Mouse (Mus musculus): ENCODE data around the gene Ahcyl1.
"Not testable (repeated sequence)": the region's sequence is repeated elsewhere in the genome, so short reads cannot be mapped to it uniquely, and the experiment has no call there.

The Ahcyl1 gene

DNA sequence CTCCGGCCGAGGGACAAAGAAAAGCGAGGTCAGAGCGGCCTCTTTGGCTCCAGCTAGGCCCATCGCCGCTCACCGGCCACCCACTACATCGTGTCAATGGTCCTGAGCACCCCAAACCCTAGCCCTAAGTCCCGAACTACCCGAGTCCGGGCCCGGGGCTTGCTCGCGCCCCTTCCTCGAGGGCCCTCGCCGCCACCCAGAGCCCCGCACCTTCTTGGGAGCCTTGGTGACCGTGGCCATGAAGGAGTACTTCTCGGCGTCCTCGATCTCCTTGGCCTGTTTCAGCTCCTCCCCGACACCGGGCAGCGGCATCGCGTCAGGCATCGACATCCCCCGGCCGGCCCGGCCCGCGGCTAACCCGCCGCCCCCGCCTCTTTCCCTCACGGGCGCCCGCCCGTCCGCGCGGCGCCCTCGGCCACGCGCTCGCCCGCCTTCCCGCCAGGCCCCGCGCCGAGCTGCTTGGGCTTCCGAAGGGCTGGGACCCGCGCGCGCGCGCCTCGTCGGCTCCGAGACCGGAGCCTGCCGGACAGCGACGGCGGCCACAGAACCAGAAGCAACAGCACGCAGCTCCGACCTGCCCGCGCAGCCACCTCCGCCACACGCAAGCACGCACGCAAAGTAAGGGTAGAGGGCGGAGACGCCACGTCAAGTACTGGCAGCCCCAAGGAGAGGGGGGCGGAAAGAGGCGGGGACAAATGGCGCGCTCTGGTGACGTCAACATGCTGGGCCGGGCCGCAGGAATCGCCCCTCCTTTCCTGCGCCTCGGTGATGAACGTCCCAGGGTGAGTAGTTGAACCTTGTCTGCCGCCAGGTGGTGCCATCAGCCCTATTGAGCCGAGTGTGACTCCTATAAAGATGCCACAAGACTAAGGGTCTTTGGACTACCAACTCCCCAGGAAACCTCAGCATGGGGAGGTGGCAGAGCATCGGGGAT is at the start of gene Ahcyl1:
Gene Ahcyl1, minus strand, starts transcription at position 613 of the 934 bp plus-strand sequence.
- peak; percentile 99 for DNase-seq

DNA sequence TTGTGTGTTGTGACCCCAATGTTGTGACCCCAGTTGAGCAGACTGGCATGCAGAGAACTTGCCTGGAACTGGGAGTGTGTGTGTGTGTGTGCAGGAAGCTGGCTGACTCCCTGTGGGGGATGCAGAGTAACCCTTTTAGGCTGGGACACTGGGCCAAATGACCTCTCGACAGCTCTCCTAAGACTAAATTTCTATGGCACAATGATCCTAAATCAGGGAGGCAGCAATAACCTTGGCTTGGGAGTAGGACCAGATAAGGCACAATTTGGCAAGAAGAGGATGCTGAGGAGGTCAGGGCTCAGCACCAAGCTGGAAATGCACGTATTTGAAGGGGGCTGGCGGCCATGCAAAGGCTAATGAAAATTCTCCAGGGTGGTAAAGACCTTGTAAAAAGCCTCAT is 49.7 kb upstream of the Ahcyl1 start:
- DNase-seq: no peak

DNA sequence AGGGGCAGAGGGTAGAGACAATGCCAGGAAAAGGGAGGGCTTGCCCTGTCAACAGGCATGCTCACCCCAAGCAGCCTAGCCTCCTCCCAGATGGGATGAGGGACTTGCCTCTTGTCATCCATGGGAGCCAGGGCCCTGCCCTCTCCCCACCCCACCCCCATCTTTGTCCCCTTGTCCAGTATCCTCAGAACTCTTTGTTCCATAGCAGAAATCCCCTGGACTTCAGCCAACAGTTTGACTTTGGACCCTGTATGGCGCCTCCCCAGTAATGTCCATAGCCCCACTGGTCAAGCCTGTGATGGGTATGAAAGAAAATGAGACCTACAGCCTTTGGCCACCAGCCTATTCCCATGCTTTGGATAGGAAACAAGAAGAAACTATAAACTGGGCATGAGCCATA is 47.3 kb upstream of the Ahcyl1 start:
- no peak for DNase-seq

DNA sequence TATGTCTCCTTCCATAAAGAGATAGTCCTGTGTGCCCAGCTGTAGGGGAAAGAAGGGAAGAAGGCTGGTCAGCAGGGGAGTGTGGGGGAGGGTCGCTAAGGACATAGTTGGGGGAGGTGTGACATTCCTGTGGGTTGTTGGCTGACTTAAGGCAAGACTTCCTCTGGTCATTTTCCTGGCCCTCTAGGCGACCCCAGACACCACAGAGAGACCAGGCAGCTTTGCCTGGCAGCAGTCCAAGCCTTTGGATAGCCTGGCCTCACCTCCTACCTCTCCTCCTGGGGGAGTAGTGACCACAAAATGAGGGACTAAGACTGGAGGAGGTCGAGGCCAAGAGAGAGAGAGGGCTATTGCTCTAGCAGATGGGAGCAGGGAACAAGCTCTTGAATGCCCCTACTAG is 46.7 kb upstream of the Ahcyl1 start:
- DNase-seq: no peak

DNA sequence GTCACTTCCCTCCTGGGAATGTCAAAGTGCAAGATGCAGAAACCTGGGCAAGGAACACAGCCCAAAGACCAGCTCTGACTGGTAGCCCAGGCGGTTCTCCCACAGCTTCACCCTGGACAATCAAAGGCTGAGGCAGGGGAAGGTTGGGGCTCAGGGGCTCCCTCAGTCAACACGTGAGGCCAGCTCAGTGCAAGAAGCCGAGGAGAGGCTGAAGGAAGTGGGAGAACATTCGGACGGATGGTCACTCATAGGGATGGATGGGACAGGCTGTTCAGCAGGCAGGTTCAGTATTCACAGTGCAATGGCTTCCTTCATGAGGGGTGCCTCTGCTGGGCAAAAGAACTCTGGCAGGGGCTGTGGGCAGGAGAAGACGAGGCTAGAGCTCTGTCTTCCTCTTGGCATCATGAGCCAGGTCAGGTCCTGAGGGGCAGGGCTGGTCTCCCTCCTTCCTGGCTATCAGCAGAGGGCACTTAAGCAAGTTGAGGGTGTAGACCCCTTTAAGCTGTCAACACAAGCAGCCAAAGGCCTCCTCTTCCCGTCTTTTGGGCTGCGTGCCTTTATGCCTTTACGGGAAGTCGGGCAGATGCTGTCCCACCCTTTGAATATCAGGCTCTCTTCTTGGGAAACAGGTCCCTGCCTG is 45.8 kb upstream of the Ahcyl1 start:
- DNase-seq: no peak

DNA sequence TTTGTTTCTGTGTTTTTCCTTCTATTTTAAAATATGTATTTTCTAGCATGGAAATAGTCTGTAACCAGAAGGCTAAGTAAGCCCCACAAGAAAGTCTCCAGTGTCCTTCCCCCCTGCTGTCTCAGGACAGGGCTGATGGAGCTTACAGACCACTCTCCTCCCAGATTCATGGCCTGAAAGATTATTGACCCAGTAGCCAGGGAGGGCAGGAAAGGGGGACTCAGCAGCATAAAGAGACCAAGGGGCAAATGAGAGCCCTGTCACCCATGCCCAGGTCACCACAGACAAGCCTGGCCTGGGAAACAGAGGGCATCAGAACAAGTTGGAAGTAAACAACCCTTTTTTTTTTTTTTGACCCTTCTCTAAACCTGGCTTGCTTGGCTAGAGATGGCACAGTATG is 45.0 kb upstream of the Ahcyl1 start:
- no peak for DNase-seq

DNA sequence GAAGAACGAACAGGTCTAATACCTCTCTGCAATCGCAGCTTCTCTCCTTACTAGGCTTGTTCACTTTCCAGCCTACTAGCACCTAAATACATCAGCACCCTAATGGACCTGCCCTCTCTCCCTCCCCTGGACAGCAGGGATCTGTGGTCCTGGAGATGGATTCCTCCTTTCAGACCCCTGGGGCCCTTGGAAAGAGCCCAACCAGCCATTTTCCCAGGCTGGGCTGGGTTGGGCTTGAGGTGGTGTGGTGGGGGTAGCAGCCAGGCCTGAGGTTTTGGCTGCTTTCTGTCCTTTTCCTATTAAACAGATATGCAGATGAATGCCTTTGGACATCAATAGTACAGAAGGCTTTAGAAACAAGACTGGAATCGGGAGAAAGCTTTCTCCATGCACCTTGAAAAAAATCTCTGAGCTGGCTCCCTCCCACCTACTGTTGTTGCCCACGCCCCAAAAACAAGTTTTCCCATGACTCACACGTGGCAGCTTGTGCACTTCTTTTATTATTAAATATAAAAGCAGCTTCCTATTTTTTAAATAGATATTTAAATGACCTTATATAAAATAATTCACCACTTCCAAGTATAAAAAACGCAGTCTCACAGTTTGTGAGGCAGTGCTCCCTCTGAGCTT is 44.3 kb upstream of the Ahcyl1 start:
- DNase-seq: no peak

DNA sequence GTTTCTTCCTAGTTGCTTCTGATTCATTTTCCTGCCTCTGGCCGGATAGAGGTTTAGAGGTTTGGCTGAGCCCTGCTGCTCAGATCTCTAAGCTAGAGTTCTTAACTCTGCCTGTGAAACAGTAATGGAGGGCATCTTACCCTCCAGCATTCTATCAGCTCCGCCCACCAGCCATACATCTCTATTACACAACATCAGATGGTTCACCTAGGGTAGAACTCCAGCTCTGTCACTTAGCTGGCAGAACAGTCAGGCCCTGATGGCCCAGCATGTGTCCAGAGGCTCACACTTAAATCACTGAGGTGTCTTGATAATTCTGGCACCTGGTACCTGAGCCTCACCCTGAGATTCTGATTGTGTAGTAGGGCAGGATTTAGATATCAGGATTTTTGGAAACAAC is 43.6 kb upstream of the Ahcyl1 start:
- DNase-seq: no peak

DNA sequence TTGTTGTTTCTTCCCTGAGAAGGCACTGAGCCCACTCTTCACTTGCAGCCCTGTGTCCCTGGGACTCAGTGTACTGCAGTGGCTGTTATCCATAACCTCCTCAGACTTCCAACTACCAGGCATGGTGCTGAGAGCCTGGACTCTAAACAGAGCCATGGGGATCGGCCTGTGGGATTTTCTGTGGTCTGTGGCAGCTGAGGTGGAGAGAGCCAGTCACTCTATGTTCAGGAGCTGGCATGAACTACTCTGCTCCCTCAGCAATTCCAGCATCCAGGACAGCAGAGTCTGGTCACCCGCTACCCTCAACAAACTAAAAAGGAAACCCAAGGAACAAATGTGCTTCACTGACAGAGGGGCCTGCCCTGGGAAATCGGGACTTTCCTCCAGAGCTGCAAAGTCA is 43.1 kb upstream of the Ahcyl1 start:
- no peak for DNase-seq

DNA sequence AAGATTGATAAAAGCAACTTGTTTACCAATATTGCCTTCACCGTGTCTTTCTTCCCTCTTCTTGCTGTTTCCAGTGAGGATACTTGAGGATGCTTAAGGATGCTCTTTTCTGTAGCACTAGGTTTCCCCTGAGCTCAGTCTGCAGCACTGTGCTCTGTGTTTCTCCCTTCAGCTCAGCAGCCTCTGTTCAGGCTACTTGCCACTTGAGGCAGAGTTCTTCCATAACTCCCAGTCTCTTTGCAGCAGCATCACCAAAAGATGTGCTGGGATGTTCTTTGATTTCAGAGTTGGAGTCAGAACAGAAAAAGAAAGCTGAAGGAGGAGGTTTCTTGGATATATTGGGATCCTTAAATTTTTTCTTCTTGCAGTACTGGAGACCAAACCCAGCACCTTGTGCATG is 42.3 kb upstream of the Ahcyl1 start:
- no peak for DNase-seq

DNA sequence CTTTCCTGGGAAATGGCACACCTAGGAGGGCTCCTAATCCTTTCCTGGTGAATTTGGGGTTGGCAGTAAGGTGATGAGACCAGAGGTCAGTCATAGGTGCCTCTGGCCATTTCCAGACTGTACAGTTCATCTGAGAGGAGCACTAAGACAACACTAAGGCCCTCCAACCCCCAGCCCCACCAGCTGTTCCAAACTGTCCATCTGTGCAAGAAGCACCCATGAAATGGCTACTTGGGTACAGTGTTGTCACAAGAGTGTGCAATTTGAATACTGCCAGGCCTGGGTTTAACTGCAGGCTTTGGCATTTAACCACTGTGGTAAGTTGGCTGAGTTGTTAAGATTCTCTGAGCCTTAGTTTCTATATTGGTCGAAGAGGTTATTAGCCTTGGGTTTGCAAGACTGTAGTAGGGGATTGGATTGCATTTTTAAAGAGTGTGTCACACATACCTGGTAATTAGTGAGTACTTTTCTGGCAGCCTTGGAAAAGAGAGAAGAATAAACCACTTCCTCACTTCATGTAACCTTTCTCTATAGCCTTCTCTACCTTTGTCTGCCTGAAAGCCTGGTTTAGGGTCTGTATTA is 41.3 kb upstream of the Ahcyl1 start:
- DNase-seq: no peak

DNA sequence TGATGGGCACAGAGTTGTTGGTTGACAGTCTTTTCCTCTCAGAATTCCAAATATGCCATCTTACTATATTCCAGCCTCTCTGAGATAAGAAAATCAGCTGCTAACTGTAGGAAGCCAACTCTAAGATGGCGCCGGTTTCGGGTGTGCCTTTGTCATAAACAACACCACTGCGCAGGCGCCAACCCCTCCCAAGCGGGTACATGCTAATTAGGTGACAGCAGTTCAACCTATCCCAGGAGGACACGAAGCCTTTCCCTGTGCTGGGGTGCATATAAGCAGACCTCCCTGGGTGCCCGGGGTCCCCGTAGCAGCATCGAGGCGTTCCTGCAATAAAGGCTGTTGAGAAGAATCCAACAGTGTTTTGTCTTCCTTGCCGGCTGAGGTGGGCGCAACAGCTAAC is 39.3 kb upstream of the Ahcyl1 start:
- DNase-seq: not testable (repeated sequence)

DNA sequence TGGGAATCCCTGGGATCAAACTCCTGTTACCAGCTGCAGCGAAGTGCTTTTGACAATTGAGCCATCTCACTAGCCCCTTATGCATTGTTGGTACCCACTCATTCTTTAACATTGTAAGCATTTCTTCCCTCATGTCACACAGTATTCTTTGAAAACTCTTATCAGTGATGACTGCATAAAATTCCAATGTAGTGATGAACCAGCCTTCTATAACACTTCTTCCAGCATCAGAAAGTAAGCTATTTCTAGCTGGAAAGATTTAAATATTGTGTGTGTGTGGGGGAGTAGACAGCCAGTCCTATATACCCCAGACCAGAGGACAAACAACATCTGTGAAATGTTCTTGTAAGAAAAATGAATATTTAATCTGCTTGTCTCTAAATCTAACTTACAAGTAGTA is 37.0 kb upstream of the Ahcyl1 start:
- DNase-seq: no peak

DNA sequence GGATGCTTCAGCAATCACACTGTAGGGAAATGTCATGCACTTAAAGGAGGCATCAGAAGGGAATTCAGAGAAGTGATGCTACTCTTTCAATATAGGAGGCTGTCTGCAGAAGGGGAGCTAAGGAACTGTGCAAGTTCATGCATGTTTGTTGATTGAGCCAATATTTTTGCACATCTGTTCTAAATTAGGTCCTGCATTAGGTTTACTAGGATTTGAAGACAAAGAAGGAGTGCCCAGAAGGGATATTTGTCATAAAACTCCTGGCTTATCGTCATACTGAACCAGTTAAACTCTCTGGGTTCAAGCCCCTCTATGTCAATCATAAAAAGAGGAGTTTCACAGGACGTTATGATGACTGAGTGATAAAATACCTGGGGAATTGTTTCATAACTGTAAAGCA is 33.9 kb upstream of the Ahcyl1 start:
- DNase-seq: no peak

DNA sequence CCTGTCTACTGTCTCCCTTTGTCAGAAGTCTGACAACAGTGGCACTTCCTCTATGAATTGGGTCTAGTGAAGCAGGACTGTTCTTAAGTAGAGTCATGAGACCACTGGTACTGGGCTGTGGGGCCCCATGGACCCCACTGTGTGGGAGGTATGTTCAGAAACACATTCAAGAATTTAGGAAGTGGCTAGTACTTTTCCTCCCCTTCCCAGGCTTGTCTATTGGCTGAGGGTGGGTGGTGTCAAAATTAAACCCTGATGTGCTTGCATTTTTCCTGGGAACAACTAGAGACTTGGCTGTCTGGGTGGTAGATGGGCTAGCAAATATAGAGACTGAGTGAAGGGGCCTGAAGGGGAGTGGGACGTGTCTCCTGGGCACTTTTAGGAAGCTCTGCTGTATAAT is 32.1 kb upstream of the Ahcyl1 start:
- DNase-seq: no peak

DNA sequence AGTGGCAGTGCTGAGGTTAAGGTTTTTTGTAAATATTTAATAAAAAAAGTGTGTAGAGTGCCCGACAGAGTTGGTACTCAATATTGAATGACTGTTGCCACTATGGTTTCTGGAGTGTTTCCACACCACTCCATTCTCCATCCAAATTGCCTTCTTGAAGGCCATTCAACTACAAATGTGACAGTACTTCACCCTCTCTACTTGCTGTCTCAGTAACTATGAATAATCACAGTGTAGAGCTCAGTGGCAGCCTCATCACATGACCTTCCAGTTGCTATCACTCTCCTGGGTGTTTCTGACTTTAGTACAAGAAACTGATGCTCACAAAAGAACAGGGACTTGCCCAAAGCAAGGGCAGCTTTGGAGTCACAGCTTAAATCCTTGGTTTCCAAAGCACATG is 19.6 kb upstream of the Ahcyl1 start:
- DNase-seq: no peak

DNA sequence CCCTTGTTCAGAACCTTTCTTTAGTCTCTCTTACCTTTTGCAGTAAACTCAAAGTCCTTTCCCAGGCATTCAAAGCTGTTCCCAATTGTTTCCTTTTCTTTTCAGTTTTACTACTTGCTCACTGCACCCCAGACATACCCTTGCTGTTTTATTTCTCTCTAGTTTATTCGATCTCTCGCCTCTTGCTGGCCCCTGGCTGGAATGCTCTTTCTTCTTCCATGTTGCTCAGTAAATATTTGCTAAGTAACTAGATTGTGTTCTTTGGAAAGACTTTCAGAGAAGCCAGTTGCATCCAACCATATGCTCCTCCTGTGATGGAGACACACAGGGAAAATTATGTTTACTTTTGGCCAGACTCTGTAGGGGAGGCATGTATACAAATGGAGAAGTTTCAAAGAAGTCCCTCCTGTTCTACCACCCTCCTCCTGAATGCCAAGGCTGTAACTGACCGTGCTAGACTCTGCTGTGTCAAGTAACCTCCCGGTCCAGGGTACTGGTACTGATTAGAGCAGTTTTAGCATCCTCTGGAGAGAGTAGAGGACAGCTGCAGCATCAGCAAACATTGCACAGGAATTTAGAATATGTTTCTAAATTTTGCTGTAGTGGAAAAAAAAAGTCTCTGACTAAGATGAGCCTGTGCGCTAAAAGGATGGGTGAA is 18.0 kb upstream of the Ahcyl1 start:
- DNase-seq: no peak

DNA sequence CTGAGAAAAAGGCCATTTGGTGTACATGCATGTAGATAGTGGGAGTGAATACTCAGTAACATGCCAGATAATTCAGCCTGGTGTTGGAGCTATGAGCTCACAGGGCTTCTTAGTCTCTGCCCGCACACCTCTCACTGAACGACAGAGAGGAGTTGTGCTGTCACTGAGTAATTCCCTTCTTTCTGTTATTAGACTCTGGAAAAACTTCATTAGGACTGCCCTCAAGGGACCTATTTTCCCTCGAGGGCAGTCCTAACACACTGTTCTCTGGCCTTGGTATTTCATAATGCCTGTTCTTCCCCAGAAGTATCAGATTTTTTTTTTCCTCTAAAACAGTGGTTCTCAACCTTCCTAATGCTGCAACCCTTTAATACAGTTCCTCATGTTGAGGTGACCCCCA is 15.7 kb upstream of the Ahcyl1 start:
- DNase-seq: no peak

DNA sequence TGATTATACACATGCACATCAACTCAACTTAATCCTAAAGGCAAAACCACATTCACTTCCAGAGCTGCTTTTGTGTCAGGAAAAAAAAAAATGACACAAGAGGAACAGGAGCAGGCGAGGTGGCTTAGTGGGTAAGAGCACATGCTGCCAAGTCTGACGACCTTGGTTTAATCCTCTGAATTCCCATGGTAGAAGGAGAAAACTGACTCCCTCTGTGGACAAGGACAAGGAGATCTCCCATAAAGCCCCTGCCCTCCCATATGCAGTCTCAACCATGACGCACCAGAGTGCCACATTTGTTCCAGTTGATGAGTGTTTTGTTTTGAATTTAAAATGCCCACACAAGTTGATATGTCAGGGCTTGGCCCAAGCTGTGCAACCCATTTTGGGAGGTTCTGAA is 12.8 kb upstream of the Ahcyl1 start:
- no peak for DNase-seq

DNA sequence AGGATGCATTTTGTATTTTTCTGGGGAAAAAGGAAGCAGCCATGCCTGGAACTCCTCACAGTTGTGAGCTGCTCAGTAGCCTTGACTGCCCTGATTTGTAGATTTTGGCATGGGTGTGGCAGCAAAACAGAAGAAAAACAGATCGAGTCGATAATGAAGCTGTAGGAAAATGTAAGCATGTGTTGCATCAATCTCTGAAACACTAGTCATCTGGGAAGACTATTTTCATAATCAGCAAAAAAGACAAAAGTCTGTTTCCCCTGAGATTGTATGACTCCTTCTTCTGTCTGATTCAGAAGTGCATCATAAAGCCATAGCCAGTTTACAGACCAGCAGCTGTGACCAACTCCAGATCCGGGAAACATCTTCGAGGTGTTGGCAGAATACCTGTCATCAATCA is 10.9 kb upstream of the Ahcyl1 start:
- no peak for DNase-seq

DNA sequence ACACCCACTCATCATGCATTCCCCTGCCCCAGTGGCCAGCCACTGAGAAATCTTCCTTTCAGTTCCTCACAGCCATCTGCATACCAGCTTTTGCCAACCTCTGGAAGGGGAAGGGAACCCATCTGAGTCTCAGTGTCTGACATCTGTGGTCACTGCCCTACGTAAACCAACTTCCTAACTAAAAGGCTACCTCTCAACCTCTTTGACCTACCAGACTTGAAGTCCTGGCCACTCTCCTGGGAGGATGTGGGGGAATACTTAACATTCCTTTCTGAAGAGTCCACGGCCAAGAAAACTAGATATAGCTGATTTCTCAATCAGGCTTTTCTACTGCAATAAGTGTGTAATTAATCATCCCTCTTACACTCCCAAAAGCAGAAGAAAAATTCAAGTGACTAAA is 9.8 kb upstream of the Ahcyl1 start:
- no peak for DNase-seq

DNA sequence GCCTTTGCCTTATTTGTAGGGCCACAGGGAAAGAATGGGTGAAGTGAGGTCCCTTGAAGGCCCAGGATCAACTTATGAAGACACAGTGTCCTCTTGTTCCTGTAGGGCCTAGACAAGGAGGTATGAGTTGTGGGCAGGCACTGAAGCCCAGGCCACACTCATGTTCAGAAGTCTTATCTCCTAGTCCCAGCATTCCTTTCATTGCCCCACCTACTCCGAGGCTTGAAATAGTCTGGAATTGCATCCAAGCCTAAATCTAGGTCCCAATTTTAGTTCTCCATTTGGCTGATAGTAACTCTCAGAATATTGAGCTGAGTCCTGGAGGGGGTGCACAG is 8.0 kb upstream of the Ahcyl1 start:
- no peak for DNase-seq

DNA sequence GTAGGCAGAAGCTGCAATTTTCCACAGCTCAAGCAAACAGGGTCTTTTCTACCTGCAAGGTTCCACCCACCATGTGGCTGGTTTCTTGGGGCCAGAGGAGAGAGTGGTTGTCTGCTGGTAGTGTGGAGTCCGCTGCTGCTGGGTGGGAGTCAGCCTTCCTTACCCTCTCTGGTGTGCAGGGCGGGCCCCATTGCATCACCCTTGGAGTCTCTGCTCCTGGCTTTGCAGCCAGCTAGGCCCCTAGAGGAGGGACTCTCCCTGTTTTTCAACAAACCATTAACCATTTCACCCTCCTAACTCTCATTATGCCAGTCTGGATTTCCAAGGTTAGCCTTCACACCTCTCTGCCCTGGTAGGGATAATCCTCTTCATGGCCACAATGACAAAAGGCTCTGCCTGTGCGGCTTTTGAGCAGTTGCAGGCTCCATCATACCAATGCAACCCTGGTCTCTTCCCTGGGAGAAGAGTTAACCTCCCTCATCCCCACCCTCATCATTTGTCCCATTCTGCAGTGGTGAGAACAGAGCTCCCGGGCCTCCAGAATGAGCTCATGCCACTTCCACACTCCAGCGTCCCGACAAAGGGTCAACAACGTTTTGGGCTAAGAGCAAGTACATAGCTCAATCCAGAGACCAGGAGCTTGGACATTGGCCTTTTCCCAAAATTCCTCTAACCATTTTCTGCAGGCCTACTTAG is 7.5 kb upstream of the Ahcyl1 start:
- DNase-seq: no peak

Measured in thymus, postnatal 25 days (tissue).